Mouse (Mus musculus): Measurements from ENCODE around the gene Hipk2.

DNA sequence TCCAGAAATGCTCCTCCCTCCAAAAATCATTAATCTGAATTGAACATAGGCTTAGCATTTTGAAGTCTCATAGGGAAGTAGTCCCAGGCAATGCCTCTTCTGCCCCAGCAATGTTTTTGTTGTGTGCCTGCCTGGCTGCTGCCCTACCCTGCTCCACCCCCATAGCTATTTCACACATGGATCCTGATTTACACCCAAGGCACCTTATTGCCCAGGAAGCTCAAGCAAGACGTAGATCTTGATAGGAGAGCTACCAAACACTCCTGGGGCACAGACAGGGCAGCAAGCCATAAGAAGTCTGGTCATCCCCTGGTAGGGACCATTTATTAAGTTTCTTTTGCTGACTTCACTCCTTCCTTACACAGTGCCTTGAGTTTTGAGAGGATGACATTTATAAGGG, 88.8 kb downstream of the Hipk2 start:
- no peak for TF ChIP-seq CTCF (IDR thresholded peaks at IDR 0.05; ENCODE audit: control insufficient read depth, insufficient read depth, low read length)
- no peak for TF ChIP-seq POLR2A (IDR thresholded peaks at IDR 0.05; ENCODE audit: borderline replicate concordance, control insufficient read depth, low read depth, low read length)

All from bone marrow, adult 2 months (tissue).